Mouse (Mus musculus): ENCODE data around the gene Phpt1.
"Not testable (repeated sequence)": the region's sequence is repeated elsewhere in the genome, so short reads cannot be mapped to it uniquely, and the experiment has no call there.

Phpt1 gene

GRCm38 (mm10) chr2:25560551-25560950 is 14.5 kb downstream of the Phpt1 start:
- no peak for DNase-seq (ENCODE audit: low read depth, low spot score)

- DNase-seq (ENCODE audit: low read depth, low spot score), result no peak
These were observed 16.2 kb downstream of the Phpt1 start for GRCm38 (mm10) chr2:25558774-25559173.

GRCm38 (mm10) chr2:25557964-25558360 is 17.1 kb downstream of the Phpt1 start:
- DNase-seq (ENCODE audit: low read depth, low spot score), result no peak

- DNase-seq (ENCODE audit: low read depth, low spot score), result peak; percentile 83
These were observed 17.6 kb downstream of the Phpt1 start, which contains the start of gene Edf1 for GRCm38 (mm10) chr2:25557221-25557963. Edf1 (plus strand) TSS chr2:25557847.

- no peak for DNase-seq (ENCODE audit: low read depth, low spot score)
These were observed 18.7 kb downstream of the Phpt1 start for GRCm38 (mm10) chr2:25556296-25556695.

GRCm38 (mm10) chr2:25555479-25555878 is 19.5 kb downstream of the Phpt1 start:
- not testable (repeated sequence) for DNase-seq (ENCODE audit: low read depth, low spot score)

- DNase-seq (ENCODE audit: low read depth, low spot score), result not testable (repeated sequence)
These were observed 21.7 kb downstream of the Phpt1 start for GRCm38 (mm10) chr2:25553171-25553786.

GRCm38 (mm10) chr2:25551186-25551585 is 23.8 kb downstream of the Phpt1 start:
- peak; percentile 50 for DNase-seq (ENCODE audit: low read depth, low spot score)

GRCm38 (mm10) chr2:25549021-25549991 is 25.7 kb downstream of the Phpt1 start:
- DNase-seq (ENCODE audit: low read depth, low spot score), result no peak

GRCm38 (mm10) chr2:25546811-25547491 is 28.1 kb downstream of the Phpt1 start, which contains the start of gene Traf2:
Traf2 (minus strand) TSS chr2:25546940.
- peak; percentile 99 for DNase-seq (ENCODE audit: low read depth, low spot score)

GRCm38 (mm10) chr2:25545996-25546810 is 28.8 kb downstream of the Phpt1 start:
- DNase-seq (ENCODE audit: low read depth, low spot score), result no peak

GRCm38 (mm10) chr2:25541644-25542367 is 33.2 kb downstream of the Phpt1 start:
- no peak for DNase-seq (ENCODE audit: low read depth, low spot score)

- DNase-seq (ENCODE audit: low read depth, low spot score), result no peak
These were observed 34.5 kb downstream of the Phpt1 start for GRCm38 (mm10) chr2:25540541-25540948.

GRCm38 (mm10) chr2:25536531-25536930 is 38.5 kb downstream of the Phpt1 start:
- no peak for DNase-seq (ENCODE audit: low read depth, low spot score)

- DNase-seq (ENCODE audit: low read depth, low spot score), result no peak
These were observed 40.2 kb downstream of the Phpt1 start for GRCm38 (mm10) chr2:25534866-25535182.

GRCm38 (mm10) chr2:25534178-25534865 is 40.7 kb downstream of the Phpt1 start:
- no peak for DNase-seq (ENCODE audit: low read depth, low spot score)

- DNase-seq (ENCODE audit: low read depth, low spot score), result no peak
These were observed 41.3 kb downstream of the Phpt1 start for GRCm38 (mm10) chr2:25533707-25534106.

- DNase-seq (ENCODE audit: low read depth, low spot score), result no peak
These were observed 48.3 kb downstream of the Phpt1 start for GRCm38 (mm10) chr2:25526510-25527302.

Data from ES-CJ7 (cell line).